Mouse (Mus musculus) embryo, embryonic 9.5 days (tissue): ENCODE measurements at regions not wholly inside any gene's neighbourhood (a gene's known extent, or its start where the extent isn't known, plus 50 kb on each side); places are given as distances from the start of the nearest gene placed in this dataset.
"Not testable (repeated sequence)": the region's sequence is repeated elsewhere in the genome, so short reads cannot be mapped to it uniquely, and the experiment has no call there.

ENCODE experiments used
- DNase-seq: peaks from one replicate; pipeline ENCODE4 v3.0.0-alpha.2; 2017; ENCODE audit errors: extremely low spot score

DNA sequence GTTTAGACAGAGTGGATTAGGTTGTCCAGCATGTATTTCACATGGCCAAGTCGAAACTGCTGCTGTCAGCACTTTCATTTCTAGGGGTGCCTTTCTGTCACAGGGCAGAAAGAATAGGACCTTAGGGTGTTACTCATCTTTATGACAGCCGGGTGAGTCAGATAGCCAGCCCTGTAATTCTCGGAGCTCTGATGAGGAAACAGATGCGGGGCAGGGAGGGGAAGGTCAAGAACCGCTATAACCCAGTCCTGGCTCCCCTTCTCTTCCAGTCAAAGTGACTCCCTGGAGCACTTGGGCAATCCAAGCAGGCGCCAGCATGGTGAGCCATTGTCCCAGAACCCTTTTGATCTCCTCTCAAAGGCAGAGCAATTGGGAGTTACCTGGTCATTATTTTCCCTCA is 69.4 kb upstream of the Jarid2 start:
- DNase-seq, result no peak

DNA sequence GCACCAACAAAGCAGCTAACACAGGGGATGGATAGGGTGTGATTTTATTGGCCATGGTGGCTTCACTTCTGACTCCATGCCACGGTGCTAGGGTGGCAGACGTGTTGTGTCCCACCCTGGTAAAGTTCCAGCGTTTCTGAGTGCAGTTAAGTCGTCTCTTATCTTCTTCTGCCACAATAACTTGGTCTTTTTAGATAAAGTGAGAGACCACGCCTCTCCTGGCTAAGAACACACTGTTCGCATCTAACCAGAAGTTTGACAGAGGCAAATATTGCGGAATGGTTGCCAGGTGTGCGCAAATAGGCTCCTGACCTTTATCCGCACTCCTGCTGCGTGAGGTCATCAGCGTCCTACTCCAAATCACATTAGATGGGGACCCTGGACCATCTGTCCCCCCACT is 66.2 kb upstream of the Jarid2 start:
- no peak for DNase-seq

DNA sequence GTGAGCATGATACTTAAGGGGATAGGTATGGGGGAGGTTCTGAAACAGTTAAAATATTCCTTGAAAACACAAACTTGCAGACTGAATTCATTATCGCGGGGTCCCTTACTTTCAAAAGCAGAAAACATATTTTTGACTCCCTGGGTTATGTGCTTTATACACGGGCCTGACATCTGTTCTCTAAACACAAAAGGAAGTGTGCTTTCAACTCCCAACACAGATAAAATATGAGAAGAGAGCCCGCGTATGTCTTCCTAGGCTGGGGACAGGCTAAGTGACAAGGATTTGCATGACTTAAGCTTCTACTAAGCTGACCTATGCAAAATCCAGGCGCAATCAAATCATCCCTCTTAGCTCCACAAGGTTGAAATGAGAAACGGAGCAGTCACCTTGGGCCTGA is 65.5 kb upstream of the Jarid2 start:
- no peak for DNase-seq

DNA sequence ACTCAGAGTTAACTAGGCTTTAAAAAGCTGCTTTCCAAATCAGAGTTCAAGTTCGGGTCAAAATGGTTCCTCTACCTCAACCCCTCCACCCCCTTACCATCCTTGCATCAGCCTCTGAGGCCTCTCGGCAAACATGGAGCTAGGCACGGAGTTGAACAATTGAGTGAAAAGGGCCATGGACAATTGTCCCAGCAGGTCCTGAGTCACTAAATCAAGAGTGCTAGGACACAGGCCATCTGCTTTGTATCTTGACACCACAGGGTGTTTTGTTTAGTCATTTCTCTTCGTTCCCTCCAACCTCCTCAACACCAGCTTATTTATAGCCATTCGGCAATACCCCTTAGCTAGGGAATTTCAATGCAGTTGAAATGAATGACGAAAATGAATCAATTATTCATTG is 59.5 kb upstream of the Jarid2 start:
- DNase-seq, result no peak

DNA sequence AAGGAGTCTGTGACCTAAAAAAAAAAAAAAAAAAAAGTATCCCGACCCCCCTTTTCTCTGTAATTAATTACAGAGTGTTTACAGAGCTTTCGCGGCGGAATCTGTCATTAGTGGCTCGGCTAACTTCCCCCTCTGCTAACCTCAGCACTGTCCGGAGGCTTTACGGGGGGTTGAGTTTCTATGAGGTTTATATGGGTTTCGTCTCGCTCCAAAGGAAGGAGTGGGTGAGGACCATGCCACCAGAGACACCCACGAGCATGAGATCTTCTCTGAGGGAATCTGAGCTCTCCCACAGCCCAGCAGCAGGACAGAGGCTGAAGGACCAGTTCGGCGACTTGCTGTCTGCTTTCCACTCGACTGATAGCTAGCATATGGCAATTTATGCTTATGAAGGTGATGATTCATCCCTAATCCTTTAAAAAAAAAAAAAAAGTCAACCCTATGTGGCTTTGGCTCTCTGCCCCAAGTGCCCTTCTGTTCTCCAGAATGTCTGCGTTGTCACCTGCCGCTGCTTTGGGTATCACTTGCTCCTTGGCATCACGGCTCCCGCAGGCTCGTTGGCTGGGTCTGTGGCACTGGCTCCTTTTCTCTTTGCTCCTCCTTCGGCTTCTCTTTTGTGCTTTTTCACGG is 55.8 kb upstream of the Jarid2 start:
- DNase-seq, result no peak

DNA sequence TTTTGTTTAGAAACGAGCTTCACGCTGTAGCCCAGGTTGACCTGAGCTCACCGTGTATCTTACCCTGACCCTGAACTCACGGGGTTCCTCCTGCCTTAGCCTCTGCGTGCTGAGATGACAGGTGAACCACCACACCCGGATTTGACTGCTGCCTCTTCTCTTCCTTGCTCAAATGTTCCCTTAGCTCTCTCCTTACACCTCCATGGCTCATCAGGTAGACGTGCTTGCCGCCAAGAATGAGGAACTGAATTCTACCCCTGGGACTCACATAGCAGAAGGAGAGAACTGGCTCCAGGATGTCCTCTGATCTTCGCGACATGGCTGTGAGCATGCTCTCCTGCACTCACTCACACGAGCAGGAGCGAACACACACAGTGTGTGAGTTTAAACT is 55.3 kb upstream of the Jarid2 start:
- no peak for DNase-seq

DNA sequence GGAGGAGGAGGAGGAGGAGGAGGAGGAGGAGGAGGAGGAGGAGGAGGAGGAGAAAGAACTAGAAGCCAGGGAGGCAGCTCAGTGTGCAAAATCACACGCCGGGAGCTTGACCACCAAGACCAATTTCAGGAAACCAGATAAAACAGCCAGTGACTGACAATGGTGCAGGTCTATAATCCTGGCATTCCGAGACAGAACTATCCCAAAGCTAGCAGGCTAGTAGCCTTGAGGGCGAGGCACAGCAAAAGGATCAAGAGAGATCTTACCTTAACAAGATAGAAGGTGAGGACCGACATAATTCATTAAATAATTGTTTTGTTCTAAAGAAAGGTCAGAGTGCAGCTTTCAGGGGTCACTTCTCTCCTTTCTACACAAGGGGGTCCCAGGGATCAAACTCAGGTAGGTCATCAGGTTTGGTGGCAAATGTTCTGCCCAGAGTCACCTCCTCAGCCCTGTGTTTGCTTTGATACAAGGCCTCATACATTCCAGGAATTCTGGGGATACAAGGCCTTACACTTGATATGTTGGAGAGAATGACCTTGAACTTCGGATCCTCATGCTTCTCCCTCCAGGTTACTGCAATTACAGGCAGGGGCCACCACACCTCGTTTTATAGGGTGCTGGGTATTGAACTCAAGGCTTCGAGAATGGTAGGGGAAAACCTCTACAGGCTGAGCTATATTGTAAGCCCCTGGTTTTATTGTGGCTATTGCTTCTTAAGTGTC is 54.2 kb upstream of the Jarid2 start:
- no peak for DNase-seq

DNA sequence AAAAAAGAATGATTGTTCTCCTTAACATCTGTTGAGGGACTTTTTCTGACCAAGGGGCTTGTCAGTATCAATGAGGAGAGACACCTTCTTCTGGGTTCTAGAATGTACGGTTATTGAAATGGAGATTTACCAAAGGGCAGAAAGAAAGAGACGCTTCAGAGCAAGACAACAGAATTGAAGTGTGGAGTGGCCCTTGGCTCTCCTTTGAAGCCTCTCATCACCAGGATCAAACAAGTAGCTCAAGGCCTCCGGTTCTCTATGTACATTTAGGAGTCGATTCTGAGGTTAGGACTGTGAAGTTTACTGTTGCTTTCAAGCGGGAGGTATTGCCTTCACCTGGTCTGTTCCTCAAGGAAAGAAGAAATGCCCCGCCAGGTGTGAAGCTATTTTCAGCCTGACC is 53.2 kb upstream of the Jarid2 start:
- DNase-seq, result no peak

DNA sequence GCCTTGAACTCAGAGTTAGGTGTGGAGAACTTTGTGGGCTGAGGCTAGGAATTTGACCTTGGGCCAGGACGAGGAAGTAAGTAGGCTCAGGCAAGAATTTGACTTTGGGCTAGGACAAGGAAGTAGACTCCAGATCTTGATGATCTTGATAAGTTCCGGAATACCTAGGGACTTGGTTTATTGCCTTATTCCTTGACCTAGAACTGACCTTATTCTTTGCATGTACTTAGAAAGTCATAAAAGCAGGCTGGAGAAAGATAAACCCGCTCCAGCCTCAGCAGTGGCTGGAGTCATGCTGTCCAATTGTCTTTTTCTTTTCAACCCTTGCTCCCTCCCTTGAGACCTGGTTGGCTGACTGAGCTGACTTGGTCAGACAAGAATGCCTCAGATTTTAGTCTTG is 51.2 kb upstream of the Jarid2 start:
- DNase-seq, result no peak

DNA sequence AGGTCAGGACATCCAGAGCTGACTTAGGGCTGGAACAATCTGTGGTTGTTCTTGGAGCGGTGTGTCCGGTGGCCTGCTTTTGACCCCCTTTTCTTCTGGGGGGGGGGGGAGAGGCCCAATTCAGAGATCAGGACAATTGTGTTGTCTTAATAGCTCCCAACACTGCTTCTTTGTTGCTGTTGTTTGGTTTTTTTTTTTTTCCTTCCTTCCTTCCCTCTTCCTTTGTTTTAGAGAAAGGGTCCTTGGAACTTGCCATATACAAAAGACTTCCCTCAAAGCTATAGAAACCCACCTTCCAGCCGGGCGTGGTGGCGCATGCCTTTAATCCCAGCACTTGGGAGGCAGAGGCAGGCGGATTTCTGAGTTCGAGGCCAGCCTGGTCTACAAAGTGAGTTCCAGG is 49.8 kb upstream of the Jarid2 start:
- DNase-seq, result not testable (repeated sequence)
